Mouse (Mus musculus): ENCODE measurements around the gene Stk38. TPM values are rescaled to one million over a fixed set of nuclear protein-coding genes. Genes with fewer than 3 reads are reported as not detected.
"Not testable (repeated sequence)": the region's sequence is repeated elsewhere in the genome, so short reads cannot be mapped to it uniquely, and the experiment has no call there.

Stk38 gene
- total RNA-seq, 1 experiment from 2014 or later = 55.0 TPM

DNA sequence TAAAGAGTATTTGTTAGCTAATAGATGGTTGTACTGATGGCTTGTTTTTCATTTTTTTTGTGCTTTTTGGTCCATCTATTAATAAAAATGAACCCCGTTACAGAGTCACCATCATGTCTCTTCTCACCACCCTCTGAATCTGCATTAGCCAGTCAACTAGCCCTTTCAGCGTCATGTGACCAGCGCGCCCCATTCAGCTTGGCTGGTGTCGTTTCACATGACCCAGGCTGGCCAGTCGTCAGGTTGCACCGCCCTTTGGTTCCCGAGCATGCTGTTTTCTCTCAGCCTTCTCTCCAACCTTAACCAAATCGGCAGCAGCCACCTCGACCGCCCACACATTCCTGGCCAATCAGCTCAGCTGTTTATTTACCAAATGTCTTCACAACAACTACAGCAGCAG lies 31.6 kb upstream of the Stk38 start:
- DNase-seq = peak; percentile 52

GRCm38 (mm10) chr17:29035506-29035905 lies 27.7 kb upstream of the Stk38 start:
- DNase-seq = no peak

DNA sequence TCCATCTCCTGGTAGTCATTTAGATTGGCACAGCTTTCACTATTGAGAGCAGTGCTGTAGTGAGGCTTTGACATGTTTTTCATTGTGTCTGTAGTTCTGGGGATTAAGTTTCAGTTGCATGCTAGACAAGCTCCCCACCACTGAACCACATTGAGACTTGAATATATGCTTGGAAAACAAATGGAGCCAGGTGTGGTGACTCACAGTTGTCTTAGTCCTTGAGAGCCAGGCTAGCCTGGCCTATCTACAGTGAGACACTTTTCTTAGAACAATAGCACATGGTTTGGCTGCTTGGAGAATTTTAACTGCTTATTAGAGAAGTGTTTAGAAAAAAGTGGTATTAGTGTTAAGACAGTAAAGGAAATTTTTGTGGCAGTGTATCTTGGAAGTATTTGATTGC lies 26.5 kb upstream of the Stk38 start:
- no peak for DNase-seq

DNA sequence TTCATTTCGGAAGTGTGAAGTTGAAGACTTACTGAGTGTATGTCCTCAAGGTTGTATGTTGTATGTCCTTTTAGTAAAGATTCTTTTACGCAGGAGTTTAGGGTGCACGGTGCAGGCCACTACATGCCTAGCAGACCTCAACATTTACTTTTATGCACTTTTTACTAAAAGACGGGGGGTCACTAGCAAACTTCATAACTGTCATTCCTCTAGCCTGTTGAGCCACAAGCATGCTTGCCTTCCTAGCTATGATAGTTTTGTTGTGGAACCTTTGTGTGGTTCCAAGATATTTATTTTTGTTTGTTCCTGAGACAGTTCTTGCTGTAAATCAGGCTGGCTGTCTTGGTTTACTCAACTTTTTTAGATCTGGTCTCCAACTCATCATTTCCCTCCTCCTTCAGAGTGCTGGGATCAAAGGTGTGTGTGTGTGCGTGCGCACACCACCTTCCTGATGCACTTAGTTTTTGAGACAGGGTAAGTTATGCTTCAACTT lies 25.8 kb upstream of the Stk38 start:
- DNase-seq = no peak

DNA sequence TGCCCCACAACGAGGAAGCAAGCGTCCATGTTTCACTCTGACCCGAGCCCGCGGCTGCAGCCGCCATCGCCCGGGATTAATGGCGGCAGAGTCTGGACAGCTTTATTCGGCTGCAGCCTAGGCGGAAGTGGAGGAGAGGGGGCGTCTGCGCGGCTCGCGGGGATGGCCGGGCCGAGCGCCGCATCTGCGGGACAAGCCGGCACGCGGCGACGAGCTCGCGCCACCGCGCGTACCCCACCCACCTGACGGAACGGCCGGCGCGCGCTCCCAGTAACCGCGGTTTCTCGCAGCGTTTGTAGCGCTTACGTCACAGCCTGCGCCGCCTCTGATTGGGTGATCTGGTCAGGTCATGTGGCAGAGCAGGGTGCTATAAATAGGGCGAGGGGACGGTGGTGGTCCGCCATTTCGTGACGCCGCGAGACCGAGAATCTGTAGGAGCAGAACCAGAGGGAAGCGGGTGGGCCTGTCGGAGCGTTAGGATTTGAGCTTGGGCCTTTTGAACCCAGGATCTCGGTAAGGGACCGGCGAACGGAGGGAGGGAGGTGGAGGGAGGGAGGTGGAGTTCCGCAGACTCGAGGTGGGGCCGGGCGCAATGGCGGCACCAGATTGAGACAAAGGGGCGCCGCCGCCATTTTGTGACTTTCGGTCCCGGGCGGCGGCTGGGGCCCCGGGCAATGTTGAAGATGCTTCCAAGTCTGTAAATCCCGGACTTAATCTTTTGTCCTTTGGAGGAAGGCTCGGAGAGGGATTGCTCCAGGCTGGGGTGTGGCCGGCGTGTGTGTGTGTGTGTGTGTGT lies 24.7 kb upstream of the Stk38 start, which contains the start of gene Srsf3:
TSS of gene Srsf3 (plus strand) at position 355 of the 796 bp plus-strand sequence.
- peak; percentile 99 for DNase-seq

GRCm38 (mm10) chr17:29031771-29032273 lies 24.0 kb upstream of the Stk38 start:
- DNase-seq = peak; percentile 62

GRCm38 (mm10) chr17:29031085-29031711 lies 23.4 kb upstream of the Stk38 start:
- DNase-seq = not testable (repeated sequence)

DNA sequence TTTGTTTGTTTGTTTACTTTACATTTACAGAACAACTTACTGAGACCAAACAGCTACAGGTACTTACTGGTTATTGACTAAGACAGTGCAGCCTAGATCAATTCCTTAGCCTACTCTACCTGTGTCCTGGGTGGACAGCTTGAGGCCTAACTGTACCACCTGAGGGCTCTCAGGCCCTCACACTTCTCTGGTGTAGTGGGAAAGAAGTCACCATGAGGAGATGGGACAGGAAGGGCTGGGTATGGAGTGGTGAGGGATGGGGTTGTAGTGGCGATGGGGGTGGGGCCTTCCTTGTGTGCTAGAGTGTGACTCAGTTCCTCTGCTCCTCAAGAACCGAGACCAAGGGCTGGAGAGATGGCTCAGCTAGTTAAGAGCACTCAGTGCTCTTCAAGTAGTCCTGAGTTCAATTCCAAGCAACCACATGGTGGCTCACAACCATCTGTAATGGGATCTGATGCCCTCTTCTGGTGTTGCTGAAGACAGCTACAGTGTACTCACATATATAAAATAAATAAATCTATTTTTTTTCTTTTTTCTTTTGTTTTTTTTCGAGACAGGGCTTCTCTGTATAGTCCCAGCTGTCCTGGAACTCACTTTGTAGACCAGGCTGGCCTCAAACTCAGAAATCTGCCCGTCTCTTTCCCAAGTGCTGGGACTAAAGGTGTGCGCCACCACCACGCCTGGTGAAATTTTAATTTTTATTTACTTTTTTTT lies 22.7 kb upstream of the Stk38 start:
- DNase-seq = no peak

DNA sequence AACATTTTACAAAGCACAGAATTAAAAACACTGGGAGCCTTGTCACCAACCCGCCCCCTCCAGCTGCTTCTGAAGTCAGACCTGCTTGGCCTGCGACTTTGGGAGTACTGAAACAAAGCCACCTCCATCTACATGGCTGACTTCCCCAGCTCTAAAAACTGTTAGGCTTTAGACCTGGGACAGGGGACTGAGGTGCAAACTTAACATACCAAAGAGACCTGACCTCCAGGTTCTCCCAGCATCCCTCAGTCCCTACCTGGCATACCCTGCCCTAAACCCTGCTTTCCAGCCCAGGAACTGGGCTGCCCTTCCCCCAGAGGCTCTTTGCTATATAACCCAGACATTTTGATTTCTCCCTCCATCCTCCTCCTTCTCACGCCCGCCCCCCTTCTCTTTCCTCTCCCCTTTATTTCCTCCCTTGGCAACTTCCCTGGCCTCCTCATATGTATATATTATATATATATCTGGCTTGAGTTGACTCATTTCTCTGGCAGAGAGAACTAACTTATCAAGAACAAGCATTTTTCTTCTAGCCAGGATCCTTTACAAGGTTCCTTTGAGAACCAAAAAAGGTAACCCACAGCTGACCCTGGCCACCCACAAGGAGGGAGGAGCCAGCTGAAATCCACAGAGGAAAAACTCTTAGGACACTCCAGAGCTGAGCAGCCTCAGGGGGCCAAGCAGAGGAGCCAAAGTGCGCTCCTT lies 19.0 kb upstream of the Stk38 start:
- DNase-seq = no peak

DNA sequence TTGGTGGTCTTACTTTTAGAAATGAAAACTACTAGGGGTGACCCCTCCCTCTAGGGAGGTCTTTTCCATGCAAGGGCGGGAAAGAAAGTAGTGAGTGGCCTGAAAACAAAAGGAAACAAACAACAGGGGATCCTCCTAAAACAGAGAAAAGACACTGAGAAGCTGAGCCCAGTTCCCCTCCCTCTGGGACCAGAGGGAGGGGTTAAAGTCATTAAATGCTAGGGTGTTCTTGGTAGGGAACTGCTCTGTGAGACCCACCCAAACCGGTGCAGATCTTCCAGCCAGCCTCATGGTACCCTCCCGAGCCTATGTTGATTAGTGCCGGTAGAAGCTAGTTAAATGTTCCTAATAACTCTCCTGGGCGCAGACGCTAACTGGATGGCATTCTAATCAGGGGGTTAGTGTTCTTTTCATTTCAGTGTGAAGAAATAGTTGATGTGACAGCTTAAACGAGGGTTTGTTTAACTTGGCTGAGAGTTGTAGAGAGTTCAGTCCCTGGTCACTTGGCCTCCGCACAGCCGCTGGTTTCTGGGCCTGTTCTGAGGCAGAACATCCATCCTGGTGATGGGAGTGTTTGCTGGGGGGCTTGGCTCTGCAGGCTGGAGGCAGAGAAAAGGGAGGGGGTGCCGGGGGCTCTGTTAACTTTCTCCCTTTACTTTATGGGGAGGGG lies 17.2 kb upstream of the Stk38 start:
- no peak for DNase-seq

DNA sequence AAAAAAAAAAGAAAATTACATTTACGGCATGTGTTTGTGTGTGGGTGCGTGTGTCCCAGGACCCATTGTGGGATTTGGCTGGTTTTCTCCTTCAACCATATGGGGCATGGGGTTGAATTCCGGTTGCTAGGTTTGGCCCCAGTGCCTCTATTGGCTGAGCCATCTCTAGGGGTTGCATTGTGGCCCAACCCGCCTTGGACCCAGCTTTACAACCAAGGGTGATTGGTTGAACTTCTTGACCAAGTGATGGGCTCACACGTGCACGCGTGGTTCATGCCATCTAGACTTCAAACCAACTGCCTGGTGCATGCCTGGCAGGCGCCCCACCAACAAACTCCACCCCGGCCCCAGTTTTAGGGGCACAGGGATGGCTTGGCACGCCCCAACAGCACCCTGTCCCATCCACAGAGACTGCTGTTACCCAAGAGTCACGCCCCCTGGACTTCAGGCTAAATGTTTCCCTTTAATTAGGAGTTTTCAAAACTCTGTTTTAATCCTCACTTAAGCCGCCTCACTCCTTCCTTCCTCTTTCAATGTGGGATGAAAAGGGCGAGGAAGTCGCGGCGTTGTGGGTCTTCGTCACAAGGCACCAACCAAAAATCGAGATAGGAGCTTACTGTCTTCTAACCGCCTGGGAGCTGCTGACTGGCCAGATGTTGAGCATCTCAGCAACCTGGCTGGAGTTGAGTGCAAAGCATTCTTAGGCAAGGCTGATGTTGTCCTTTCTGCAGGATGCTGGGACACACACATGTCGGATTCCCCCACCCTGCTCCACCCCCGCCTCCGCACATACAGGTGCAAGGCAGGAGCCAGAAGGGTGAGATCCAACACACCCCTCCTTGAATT lies 16.5 kb upstream of the Stk38 start:
- DNase-seq = no peak

- DNase-seq = no peak
Measured at GRCm38 (mm10) chr17:29023346-29023745, 15.6 kb upstream of the Stk38 start.

GRCm38 (mm10) chr17:29022230-29022819 lies 14.5 kb upstream of the Stk38 start:
- peak; percentile 37 for DNase-seq

- DNase-seq = peak; percentile 31
Measured at GRCm38 (mm10) chr17:29020444-29020843, 12.6 kb upstream of the Stk38 start.

- no peak for DNase-seq
Measured at GRCm38 (mm10) chr17:29019391-29019790, 11.6 kb upstream of the Stk38 start.

GRCm38 (mm10) chr17:29018292-29018984 lies 10.6 kb upstream of the Stk38 start:
- peak; percentile 35 for DNase-seq

- DNase-seq = no peak
Measured at GRCm38 (mm10) chr17:29016705-29017104, 8.9 kb upstream of the Stk38 start.

- DNase-seq = peak; percentile 62
Measured at GRCm38 (mm10) chr17:29015638-29016037, 7.8 kb upstream of the Stk38 start.

GRCm38 (mm10) chr17:29014235-29014634 lies 6.4 kb upstream of the Stk38 start:
- no peak for DNase-seq

Data from adrenal gland, postnatal 14 days (tissue).